Mouse (Mus musculus): ENCODE results near the gene Wdr25. TPM values are rescaled to one million over a fixed set of nuclear protein-coding genes. Genes with fewer than 3 reads are reported as not detected.
"Not testable (repeated sequence)": the region's sequence is repeated elsewhere in the genome, so short reads cannot be mapped to it uniquely, and the experiment has no call there.

Gene Wdr25
- total RNA-seq (2014; rRNA removed) (9.3 and 11.4 TPM in 2 replicates), polyA plus RNA-seq (2012; rRNA removed) (9.4 and 11.6 TPM in 2 replicates)

DNA sequence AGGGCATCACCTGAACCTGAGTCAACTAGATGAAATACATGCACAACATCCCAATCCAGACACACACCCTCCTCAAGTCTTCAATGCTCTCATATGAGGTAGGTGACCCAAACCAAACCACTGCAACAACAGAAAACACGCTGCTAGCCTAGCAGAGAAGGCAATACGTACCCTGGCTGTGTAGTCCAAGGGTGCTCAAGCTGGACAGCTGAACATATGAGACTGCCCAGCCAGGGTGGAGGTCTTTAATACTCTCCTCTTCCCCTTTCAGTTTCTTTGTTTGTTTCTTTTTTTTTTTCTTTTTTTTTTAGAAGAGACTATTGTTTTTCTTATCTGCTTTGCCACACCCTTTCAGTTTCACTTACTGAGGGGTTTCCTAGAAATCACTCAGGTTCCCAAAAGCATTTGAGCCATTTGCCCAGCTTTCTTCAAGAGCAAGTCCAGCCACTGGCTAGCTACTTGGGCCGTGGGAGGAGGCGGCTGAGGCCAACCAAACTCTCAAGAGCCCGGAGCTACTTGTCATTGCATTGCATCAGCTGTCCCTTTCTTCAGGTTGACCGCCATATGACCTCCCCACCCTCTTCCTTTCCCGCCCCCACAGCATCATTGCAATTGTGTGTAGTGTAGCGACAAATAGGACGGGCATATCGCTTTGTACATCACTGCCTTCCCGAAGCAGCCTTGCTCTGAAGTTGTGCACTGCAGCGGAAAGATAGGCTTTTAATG is at the start of gene Wdr25:
Gene Wdr25, plus strand, starts transcription at position 643 of the 726 bp plus-strand sequence.
- no peak for TF ChIP-seq CTCF (IDR thresholded peaks at IDR 0.05; ENCODE audit: low read depth, low read length)
- TF ChIP-seq POLR2A (IDR thresholded peaks at IDR 0.05; ENCODE audit: extremely low read depth, insufficient read depth, low read length) = no peak
- peaks cover 3% of the 10 kb centered on the region for H3K36me3 ChIP-seq (ENCODE audit: control insufficient read depth, insufficient read depth, low read length)
- H3K27ac ChIP-seq (replicated peaks; ENCODE audit: insufficient read depth, low read depth, low read length) = peak within 1 kb of the TSS; percentile 32
- no peaks in the 10 kb centered on the region for H3K27me3 ChIP-seq (ENCODE audit: control insufficient read depth, insufficient read depth, low read length)
- 16% methylated on average over 12 of the region's 12 CpGs for WGBS
- peaks cover 11% of the 10 kb centered on the region; the same call in 1 of the 2 replicates for H3K79me2 ChIP-seq (ENCODE audit: control insufficient read depth, insufficient read depth, low read length)
- H3K4me3 ChIP-seq (ENCODE audit: insufficient read depth, low read depth, low read length) = peak within 1 kb of the TSS; percentile 70
- H3K9ac ChIP-seq (ENCODE audit: low read depth, low read length) = peak within 1 kb of the TSS; percentile 63
- no peak for DNase-seq (ENCODE audit: extremely low read depth, low read depth, low spot score)
- H3K4me1 ChIP-seq (ENCODE audit: control insufficient read depth, insufficient read depth, low read length) = peaks cover 12% of the 10 kb centered on the region

- WGBS = 75% methylated on average over 3 of the region's 3 CpGs
- not testable (repeated sequence) for H3K36me3 ChIP-seq (ENCODE audit: control insufficient read depth, insufficient read depth, low read length)
- peak; percentile 32 for DNase-seq (ENCODE audit: extremely low read depth, low read depth, low spot score)
Observed at GRCm38 (mm10) chr12:108848033-108848432, 45.4 kb upstream of the Wdr25 start.

DNA sequence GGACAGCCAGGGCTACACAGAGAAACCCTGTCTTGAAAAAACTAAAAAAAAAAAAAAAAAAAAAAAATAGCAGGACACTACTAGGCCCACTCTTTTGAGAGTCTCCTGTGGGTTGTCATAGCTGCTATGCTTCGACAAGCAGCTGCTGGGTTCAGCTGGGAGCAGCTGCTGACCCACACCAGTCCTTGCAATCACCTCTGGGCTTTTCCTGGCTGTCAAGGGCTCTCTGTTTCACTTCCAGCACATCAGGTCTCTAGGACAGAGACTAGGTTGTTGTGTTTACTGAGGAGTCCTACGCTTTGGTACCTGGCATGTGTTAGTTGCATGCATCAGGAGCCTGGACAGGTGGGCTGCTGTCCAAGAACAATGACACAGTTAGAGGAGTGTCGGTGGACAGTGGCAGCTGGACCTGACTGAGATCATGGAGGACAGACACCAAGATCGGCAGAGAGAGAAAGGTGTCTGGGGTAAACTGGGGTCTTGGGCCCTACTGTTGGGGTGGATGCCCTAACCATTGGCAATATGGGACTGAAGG is 43.9 kb upstream of the Wdr25 start:
- WGBS = 17% methylated on average over 4 of the region's 4 CpGs
- DNase-seq (ENCODE audit: extremely low read depth, low read depth, low spot score) = peak; percentile 99
- Histone ChIP-seq H3K79me2 (ENCODE audit: control insufficient read depth, insufficient read depth, low read length) (no peaks in the 10 kb centered on the region), H3K36me3 (ENCODE audit: control insufficient read depth, insufficient read depth, low read length) (peaks cover 9% of the 10 kb centered on the region; the same call in 1 of the 2 replicates), H3K4me1 (ENCODE audit: control insufficient read depth, insufficient read depth, low read length) (peaks cover 14% of the 10 kb centered on the region), H3K27me3 (ENCODE audit: control insufficient read depth, insufficient read depth, low read length) (no peaks in the 10 kb centered on the region), H3K27ac (replicated peaks; ENCODE audit: insufficient read depth, low read depth, low read length) (peak overlapping the region; percentile 82), H3K9ac (ENCODE audit: low read depth, low read length) (peak overlapping the region; percentile 48), H3K4me3 (ENCODE audit: insufficient read depth, low read depth, low read length) (no peak overlapping the region; the same call in 1 of the 2 replicates)
- TF ChIP-seq CTCF (IDR thresholded peaks at IDR 0.05; ENCODE audit: low read depth, low read length) (no peak), POLR2A (IDR thresholded peaks at IDR 0.05; ENCODE audit: extremely low read depth, insufficient read depth, low read length) (no peak)

More at GRCm38 (mm10) chr12:108848033-108848432, 45.4 kb upstream of the Wdr25 start:
- not testable (repeated sequence) for H3K4me1 ChIP-seq (ENCODE audit: control insufficient read depth, insufficient read depth, low read length); H3K4me3 ChIP-seq (ENCODE audit: insufficient read depth, low read depth, low read length); H3K27ac ChIP-seq (replicated peaks; ENCODE audit: insufficient read depth, low read depth, low read length); H3K27me3 ChIP-seq (ENCODE audit: control insufficient read depth, insufficient read depth, low read length); H3K9ac ChIP-seq (ENCODE audit: low read depth, low read length); H3K79me2 ChIP-seq (ENCODE audit: control insufficient read depth, insufficient read depth, low read length)

DNA sequence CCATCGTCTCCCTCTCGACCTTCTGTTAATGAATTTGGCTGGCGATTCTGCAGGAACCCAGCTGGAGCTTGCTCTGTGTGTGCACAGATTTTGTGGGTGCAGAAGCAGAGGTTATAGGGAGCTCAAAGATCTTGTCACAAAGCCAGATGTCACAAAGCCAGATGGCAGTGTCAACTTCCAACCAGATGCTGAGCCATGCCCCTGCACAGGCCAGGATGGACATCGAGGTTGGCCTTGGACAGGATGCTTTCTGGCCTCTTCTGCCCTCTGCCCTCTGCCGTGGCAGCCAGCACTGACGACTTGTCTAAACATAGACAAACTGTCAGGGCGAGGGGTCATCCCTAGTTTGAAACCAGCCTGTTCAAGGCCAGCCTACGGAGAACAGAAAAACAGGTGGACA is 43.3 kb upstream of the Wdr25 start:
- WGBS = 7% methylated on average over 8 of the region's 8 CpGs
- peaks cover 18% of the 10 kb centered on the region for H3K4me1 ChIP-seq (ENCODE audit: control insufficient read depth, insufficient read depth, low read length)
- peak overlapping the region; percentile 82 for H3K27ac ChIP-seq (replicated peaks; ENCODE audit: insufficient read depth, low read depth, low read length)
- H3K4me3 ChIP-seq (ENCODE audit: insufficient read depth, low read depth, low read length) = no peak overlapping the region; the same call in 1 of the 2 replicates
- H3K79me2 ChIP-seq (ENCODE audit: control insufficient read depth, insufficient read depth, low read length) = no peaks in the 10 kb centered on the region
- H3K27me3 ChIP-seq (ENCODE audit: control insufficient read depth, insufficient read depth, low read length) = no peaks in the 10 kb centered on the region
- no peak for TF ChIP-seq POLR2A (IDR thresholded peaks at IDR 0.05; ENCODE audit: extremely low read depth, insufficient read depth, low read length)
- TF ChIP-seq CTCF (IDR thresholded peaks at IDR 0.05; ENCODE audit: low read depth, low read length) = no peak
- H3K36me3 ChIP-seq (ENCODE audit: control insufficient read depth, insufficient read depth, low read length) = peaks cover 9% of the 10 kb centered on the region; the same call in 1 of the 2 replicates
- peak overlapping the region; percentile 48 for H3K9ac ChIP-seq (ENCODE audit: low read depth, low read length)
- DNase-seq (ENCODE audit: extremely low read depth, low read depth, low spot score) = peak; percentile 100

DNA sequence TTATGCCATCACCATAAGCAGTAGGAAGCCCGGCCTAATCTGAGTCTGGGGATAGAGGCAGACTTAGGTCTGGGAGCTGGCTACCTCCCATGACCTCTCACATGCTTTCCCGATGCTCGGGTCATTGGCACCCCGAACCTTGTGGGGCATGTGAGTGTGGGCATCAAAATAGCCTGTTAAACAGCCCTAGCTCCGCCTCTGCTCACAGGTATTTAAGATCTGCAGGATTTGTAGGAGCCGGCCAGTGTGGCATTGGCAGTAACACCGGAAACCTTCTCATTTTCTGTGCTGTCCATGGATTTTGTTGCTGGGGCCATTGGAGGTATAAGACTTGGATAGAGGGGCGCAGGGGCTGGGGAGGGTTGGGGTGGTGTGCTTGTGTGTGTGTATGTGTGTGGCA is 42.5 kb upstream of the Wdr25 start:
- peak; percentile 99 for DNase-seq (ENCODE audit: extremely low read depth, low read depth, low spot score)
- TF ChIP-seq POLR2A (IDR thresholded peaks at IDR 0.05; ENCODE audit: extremely low read depth, insufficient read depth, low read length) = no peak
- TF ChIP-seq CTCF (IDR thresholded peaks at IDR 0.05; ENCODE audit: low read depth, low read length) = no peak
- Histone ChIP-seq H3K4me1 (ENCODE audit: control insufficient read depth, insufficient read depth, low read length) (peaks cover 18% of the 10 kb centered on the region), H3K79me2 (ENCODE audit: control insufficient read depth, insufficient read depth, low read length) (no peaks in the 10 kb centered on the region), H3K36me3 (ENCODE audit: control insufficient read depth, insufficient read depth, low read length) (peaks cover 15% of the 10 kb centered on the region; the same call in 1 of the 2 replicates), H3K4me3 (ENCODE audit: insufficient read depth, low read depth, low read length) (peak overlapping the region; percentile 73), H3K27me3 (ENCODE audit: control insufficient read depth, insufficient read depth, low read length) (no peaks in the 10 kb centered on the region), H3K27ac (replicated peaks; ENCODE audit: insufficient read depth, low read depth, low read length) (peak overlapping the region; percentile 88), H3K9ac (ENCODE audit: low read depth, low read length) (peak overlapping the region; percentile 79)
- WGBS = 30% methylated on average over 8 of the region's 8 CpGs

- Histone ChIP-seq H3K27me3 (ENCODE audit: control insufficient read depth, insufficient read depth, low read length) (no peaks in the 10 kb centered on the region), H3K4me3 (ENCODE audit: insufficient read depth, low read depth, low read length) (peak overlapping the region; percentile 73), H3K79me2 (ENCODE audit: control insufficient read depth, insufficient read depth, low read length) (no peaks in the 10 kb centered on the region), H3K36me3 (ENCODE audit: control insufficient read depth, insufficient read depth, low read length) (peaks cover 15% of the 10 kb centered on the region; the same call in 1 of the 2 replicates), H3K9ac (ENCODE audit: low read depth, low read length) (peak overlapping the region; percentile 79), H3K4me1 (ENCODE audit: control insufficient read depth, insufficient read depth, low read length) (peaks cover 18% of the 10 kb centered on the region), H3K27ac (replicated peaks; ENCODE audit: insufficient read depth, low read depth, low read length) (peak overlapping the region; percentile 81)
- WGBS = 25% methylated on average over 8 of the region's 8 CpGs
- DNase-seq (ENCODE audit: extremely low read depth, low read depth, low spot score) = peak; percentile 85
- no peak for TF ChIP-seq CTCF (IDR thresholded peaks at IDR 0.05; ENCODE audit: low read depth, low read length)
- no peak for TF ChIP-seq POLR2A (IDR thresholded peaks at IDR 0.05; ENCODE audit: extremely low read depth, insufficient read depth, low read length)
Observed at GRCm38 (mm10) chr12:108852822-108853221, 40.6 kb upstream of the Wdr25 start.

Data from liver, adult 2 months (tissue).